Mouse (Mus musculus): ENCODE measurements around the gene Adamtsl3. TPM values are rescaled to one million over a fixed set of nuclear protein-coding genes. Genes with fewer than 3 reads are reported as not detected.
A peak's percentile ranks its signal among the peaks of the same experiment; 100 is the strongest.

The Adamtsl3 gene
- total RNA-seq, 2 experiments from 2014 or later: 0.15 to 0.18 TPM

GRCm38 (mm10) chr7:82602008-82602407 is 266.5 kb downstream of the Adamtsl3 start:
- peak; percentile 90 for ATAC-seq (ENCODE audit: poor library complexity, severe bottlenecking)

DNA sequence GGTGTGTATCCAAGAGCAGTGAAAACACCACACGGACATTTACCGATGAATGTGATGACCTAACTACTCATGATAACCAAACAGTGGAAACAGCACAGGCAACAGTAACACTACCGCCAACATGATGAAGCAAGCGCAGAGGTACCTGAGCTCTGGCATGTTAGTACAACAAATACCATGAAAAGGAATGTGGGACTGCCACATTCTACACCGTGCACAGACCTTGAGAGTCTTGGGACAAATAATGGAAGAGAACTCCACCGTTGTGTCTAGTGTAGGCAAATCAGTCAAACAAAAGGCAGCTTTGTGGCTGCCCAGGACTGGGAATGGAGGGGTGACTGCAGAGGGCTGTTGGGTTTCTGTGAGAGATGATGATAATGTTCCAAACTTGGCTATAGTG is 269.9 kb downstream of the Adamtsl3 start:
- no peak for ATAC-seq (ENCODE audit: poor library complexity, severe bottlenecking)

GRCm38 (mm10) chr7:82609629-82610028 is 274.1 kb downstream of the Adamtsl3 start:
- ATAC-seq (ENCODE audit: poor library complexity, severe bottlenecking): peak; percentile 61

- ATAC-seq (ENCODE audit: poor library complexity, severe bottlenecking): peak; percentile 40; the same call in 1 of the 2 replicates
Observed at GRCm38 (mm10) chr7:82625342-82625741, 289.8 kb downstream of the Adamtsl3 start.

DNA sequence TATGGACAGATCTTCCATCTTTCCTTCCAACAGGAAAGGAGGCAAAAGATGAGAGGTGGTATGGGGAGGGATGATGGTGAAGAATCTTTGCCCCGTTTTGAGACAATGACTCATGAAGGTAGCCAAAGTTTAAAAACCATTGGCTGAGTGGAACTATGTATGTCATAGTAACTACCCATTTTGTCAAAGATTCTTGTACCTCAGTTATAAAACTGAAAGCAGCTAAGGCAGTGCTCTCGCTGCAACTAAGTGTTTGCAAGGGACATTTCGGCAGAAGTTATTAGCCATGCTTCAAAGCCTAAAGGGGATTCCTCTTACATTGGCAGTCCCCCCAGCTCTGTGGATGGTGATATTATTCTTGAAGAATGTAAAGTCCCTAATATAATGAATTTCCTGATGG is 311.7 kb downstream of the Adamtsl3 start:
- ATAC-seq (ENCODE audit: poor library complexity, severe bottlenecking): no peak

- ATAC-seq (ENCODE audit: poor library complexity, severe bottlenecking): no peak
Observed at GRCm38 (mm10) chr7:82647909-82648308, 312.4 kb downstream of the Adamtsl3 start.

GRCm38 (mm10) chr7:82648353-82649080 is 313.0 kb downstream of the Adamtsl3 start, which contains the start of the genes Saxo2 and Efl1:
Gene Saxo2, minus strand, starts transcription at chr7:82648528.
Gene Efl1, plus strand, starts transcription at chr7:82648614.
- ATAC-seq (ENCODE audit: poor library complexity, severe bottlenecking): peak; percentile 99

DNA sequence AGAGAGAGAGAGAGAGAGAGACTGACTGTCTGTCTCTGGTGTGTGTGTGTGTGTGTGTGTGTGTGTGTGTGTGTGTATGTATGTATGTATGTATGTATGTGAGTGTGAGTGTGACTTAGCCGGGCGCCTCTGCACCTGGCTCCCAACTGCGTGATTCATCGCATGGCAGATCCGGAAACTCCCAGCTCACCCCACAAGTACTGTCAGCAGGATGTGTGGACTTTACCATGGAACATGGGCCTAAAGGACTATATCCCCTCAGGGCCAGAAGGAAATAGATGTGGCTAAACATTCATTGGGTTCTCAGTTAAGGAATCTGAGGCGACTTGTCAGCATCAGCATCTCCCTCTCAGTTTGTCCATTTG is 313.6 kb downstream of the Adamtsl3 start:
- ATAC-seq (ENCODE audit: poor library complexity, severe bottlenecking): no peak

Other genes with a start within 250 kb of the Adamtsl3 start
- gene Sh3gl3, start 161.9 kb upstream of the Adamtsl3 start, total RNA-seq (2015): 0.49 TPM in 1 of 2 replicates, not detected in the other
- not detected in 2 replicates for gene Sh3gl3, start 161.9 kb upstream of the Adamtsl3 start, total RNA-seq (2017)

Data from megakaryocyte, adult 5-6 weeks (primary cell).